Mouse (Mus musculus) lung, adult 2 months (tissue): ENCODE data around the gene Casc3.

ENCODE experiments used
- CTCF ChIP-seq: fragments of 200-500 bp; IDR thresholded peaks from 2 replicates; pipeline ENCODE4 v1.5.1; 2011; ENCODE audit warnings: mild to moderate bottlenecking, low read length, control low read depth; ENCODE audit not compliant: insufficient read depth
- POLR2A ChIP-seq: fragments of 200-500 bp; IDR thresholded peaks from 2 replicates; pipeline ENCODE4 v1.6.1; 2011; ENCODE audit warnings: low read depth, mild to moderate bottlenecking, control low read depth, low read length, borderline replicate concordance; ENCODE audit errors: extremely low read depth

DNA sequence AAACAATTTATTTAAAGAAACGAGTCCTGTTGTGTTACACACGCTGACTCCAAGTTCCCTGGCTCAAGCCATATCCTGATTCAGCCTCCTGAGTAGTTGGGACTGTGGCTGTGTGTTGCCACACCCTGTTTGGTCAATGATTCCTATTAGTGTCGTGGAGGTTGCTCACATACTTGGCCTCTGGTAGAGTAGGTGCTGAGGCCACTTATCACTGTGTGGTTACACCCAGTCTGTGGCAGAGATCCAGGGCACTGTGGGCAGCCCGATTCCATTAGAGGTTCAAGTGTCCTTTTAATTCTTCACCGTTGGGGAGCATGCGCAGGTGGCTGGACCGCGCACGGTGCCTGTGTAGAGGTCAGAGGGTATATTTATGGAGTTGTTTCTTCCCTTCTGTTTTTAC is 69.2 kb downstream of the Casc3 start:
- TF ChIP-seq POLR2A (no peak), CTCF (no peak)
